Mouse (Mus musculus): ENCODE results near the gene Nod2.
"Not testable (repeated sequence)": the region's sequence is repeated elsewhere in the genome, so short reads cannot be mapped to it uniquely, and the experiment has no call there.

The Nod2 gene

GRCm38 (mm10) chr8:88631081-88631480, 16.0 kb upstream of the Nod2 start:
- DNase-seq (ENCODE audit: low spot score in 2 of 2) = peak in 1 of 2 experiments; percentile 47

GRCm38 (mm10) chr8:88633343-88633765, 13.8 kb upstream of the Nod2 start:
- DNase-seq (ENCODE audit: low spot score in 2 of 2) = no peak

GRCm38 (mm10) chr8:88635474-88636397, 11.4 kb upstream of the Nod2 start, which contains the start of gene Snx20:
TSS of gene Snx20 (minus strand) at chr8:88636128.
- no peak for DNase-seq (ENCODE audit: low spot score in 2 of 2)

GRCm38 (mm10) chr8:88637092-88638000, 9.8 kb upstream of the Nod2 start:
- DNase-seq (ENCODE audit: low spot score in 2 of 2) = no peak

GRCm38 (mm10) chr8:88638908-88639307, 8.2 kb upstream of the Nod2 start:
- no peak for DNase-seq (ENCODE audit: low spot score in 2 of 2)

- DNase-seq (ENCODE audit: low spot score in 2 of 2) = no peak
These were observed 4.2 kb upstream of the Nod2 start for GRCm38 (mm10) chr8:88642734-88643564.

GRCm38 (mm10) chr8:88648322-88648721, 1.2 kb downstream of the Nod2 start:
- DNase-seq (ENCODE audit: low spot score in 2 of 2) = no peak

GRCm38 (mm10) chr8:88650016-88650708, 3.0 kb downstream of the Nod2 start:
- no peak for DNase-seq (ENCODE audit: low spot score in 2 of 2)

GRCm38 (mm10) chr8:88651122-88651521, 4.0 kb downstream of the Nod2 start:
- not testable (repeated sequence) for DNase-seq (ENCODE audit: low spot score in 2 of 2)

GRCm38 (mm10) chr8:88655334-88655733, 8.2 kb downstream of the Nod2 start:
- DNase-seq (ENCODE audit: low spot score in 2 of 2) = peak; percentile 39 to 49

GRCm38 (mm10) chr8:88659873-88660272, 12.8 kb downstream of the Nod2 start:
- DNase-seq (ENCODE audit: low spot score in 2 of 2) = no peak

GRCm38 (mm10) chr8:88662401-88662821, 15.3 kb downstream of the Nod2 start:
- DNase-seq (ENCODE audit: low spot score in 2 of 2) = no peak

GRCm38 (mm10) chr8:88664121-88664520, 17.0 kb downstream of the Nod2 start:
- no peak for DNase-seq (ENCODE audit: low spot score in 2 of 2)

GRCm38 (mm10) chr8:88664947-88665346, 17.8 kb downstream of the Nod2 start:
- DNase-seq (ENCODE audit: low spot score in 2 of 2) = no peak

- no peak for DNase-seq (ENCODE audit: low spot score in 2 of 2)
These were observed 19.3 kb downstream of the Nod2 start for GRCm38 (mm10) chr8:88666435-88666834.

GRCm38 (mm10) chr8:88668400-88669086, 21.4 kb downstream of the Nod2 start:
- DNase-seq (ENCODE audit: low spot score in 2 of 2) = peak; percentile 33 to 44

GRCm38 (mm10) chr8:88670782-88671181, 23.7 kb downstream of the Nod2 start:
- no peak for DNase-seq (ENCODE audit: low spot score in 2 of 2)

- DNase-seq (ENCODE audit: low spot score in 2 of 2) = peak in 1 of 2 experiments; percentile 36
These were observed 24.5 kb downstream of the Nod2 start for GRCm38 (mm10) chr8:88671575-88671974.

GRCm38 (mm10) chr8:88673859-88674258, 26.7 kb downstream of the Nod2 start:
- no peak for DNase-seq (ENCODE audit: low spot score in 2 of 2)
